Mouse (Mus musculus) ovary, postnatal 36 days (tissue): ENCODE measurements around the gene Gng3.
"Not testable (repeated sequence)": the region's sequence is repeated elsewhere in the genome, so short reads cannot be mapped to it uniquely, and the experiment has no call there.

Source experiments
- DNase-seq: peaks from one replicate; pipeline ENCODE4 v3.0.0; 2022; ENCODE audit warnings: low spot score, mixed read lengths

The Gng3 gene

DNA sequence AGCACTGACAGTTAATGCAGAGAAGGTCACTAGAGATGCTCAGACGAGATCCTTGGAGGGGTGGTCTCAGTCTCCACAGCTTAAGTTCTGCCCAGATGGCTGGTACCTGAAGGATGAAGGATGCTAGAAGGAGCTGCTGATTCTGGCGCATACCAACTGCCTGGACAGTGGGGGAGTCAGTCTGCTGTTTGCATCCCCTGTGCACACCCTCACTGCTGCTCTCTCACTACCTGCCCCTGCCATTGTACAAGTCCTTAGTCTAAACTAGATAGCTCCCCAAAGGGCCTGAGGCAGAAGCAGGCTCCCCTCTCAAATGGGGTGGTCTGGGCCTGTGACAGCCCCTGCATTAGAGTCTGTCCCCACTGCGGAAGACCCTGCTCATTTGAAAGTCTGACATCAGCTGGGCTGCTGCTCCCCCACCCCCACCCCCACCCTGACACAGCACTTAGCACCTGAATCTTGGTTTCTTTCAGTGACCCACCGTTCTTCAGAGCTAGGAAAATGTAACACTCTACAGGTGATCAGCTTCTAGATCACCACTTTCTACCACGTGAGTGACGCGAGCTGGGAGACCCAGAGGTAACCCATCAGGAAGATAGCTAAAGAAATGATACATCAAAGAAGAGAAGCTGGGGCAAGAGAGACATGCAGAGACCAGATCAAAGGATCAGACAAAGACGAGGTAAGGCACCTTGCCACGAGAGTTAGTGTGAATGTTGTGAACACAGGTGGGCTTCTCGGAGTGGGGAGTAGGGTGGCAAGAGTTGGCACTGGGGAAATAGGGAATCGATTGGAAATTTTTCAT, at the start of gene Gng3:
TSS of gene Gng3 (minus strand) at position 92 of the 805 bp plus-strand sequence.
- DNase-seq, result no peak

DNA sequence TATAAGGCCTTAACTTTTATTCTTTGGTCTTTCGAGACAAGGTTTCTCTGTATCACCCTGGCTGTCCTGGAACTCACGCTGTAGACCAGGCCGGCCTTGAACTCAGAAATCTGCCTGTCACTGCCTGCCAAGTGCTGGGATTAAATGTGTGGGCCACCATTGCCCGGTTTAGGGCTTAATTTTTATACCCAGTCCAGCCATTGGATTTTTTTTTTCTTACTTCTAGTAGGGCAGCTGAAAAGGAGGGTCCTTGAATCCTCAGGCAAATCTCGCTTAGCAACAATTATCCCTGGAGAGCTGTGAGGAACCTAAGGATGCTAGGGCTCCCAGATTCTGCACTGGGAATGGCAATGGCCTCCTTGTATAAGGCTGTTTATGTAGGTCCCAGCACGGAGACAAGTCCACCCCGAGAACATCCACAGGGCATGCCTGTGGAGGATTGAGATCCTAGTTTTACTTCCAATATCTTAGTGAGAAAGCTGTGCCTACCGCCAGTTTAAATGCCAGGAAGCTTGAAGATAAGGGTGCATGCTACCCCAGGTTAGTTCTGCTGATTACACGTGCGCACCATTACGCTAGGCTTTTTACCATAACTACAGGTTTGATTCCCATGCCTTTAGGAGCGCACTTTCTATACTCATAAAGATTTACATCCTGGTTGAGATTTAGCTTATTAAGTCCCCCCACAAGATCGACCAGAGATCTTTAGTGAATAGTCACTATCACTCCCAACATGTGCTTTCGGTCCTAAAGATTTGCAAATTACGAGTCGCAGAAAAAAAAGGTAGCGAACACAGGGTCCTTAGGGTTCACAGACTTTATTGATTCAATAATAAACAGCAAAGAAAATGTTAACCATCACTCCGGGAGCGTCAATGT, 48.8 kb upstream of the Gng3 start:
- DNase-seq, result no peak

DNA sequence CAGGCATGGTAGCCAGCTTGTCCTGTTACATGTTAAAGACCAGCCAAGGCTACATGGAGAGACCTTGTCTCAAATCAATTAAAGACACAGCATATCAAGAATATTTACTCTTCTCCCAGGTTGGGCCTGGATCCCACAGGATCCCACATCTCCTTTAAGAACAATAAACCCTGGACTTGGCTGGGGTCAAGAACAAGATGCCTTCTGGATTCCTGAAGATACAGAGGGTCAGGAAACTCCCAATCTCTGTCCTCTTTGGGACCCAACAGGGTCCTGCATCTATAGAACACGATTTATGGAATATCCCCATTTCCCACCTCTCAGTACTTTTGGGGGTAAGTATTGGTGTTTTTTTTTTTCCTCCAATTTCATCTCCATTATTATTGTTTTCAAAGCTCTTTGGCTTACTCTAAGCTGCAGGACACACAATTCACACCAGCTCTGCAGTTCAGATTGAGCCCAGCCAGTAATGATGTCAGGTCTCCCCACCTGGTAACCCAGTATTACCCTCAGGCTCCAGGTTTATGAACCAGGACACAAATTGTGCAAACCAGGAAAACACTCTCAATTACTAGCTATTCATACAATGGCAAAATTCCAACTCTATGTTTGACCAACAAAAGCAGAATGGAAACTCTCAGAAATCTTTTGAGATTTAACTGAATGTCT, 48.1 kb upstream of the Gng3 start:
- DNase-seq, result no peak

DNA sequence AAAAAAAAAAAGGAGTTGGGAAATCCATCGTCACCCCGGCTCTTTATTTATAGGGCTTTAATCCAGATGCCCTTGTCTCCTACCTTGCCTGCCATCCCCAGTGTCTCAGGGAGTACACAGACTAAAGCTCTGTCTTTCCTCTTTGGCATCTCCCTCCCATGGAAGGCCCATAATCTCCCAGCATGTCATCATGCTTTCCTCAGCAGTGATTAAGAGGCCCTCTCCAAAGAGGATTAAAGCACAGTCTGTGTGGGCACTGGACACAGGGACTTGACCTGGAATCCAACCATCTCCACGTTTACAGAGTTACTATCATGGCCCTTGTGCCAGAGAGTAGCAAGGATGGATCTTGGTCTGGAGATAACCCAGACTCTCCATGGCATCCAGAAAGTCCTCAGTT, 44.6 kb upstream of the Gng3 start, which contains the start of the genes Lbhd1 and Gm49403:
TSS of gene Lbhd1 (plus strand) at position 117 of the 400 bp plus-strand sequence.
TSS of gene Gm49403 (plus strand) at position 315 of the 400 bp plus-strand sequence.
- DNase-seq, result no peak

DNA sequence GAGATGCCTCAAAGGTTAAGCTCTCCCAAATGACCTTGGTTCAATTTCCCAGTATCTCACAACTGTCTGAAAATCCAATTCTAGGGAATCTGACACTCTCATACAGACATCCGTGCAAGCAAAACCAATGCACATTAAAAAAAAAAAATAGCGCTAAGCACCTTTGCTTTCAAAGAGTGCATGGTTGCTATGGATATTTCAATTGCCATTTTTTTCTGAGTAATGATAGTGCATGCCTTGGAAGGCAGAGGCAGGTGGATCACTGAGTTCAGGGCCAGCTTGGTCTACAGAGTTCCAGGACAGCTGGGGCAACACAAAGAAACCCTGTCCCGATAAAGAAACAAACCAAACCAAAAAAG, 42.0 kb upstream of the Gng3 start:
- no peak for DNase-seq

DNA sequence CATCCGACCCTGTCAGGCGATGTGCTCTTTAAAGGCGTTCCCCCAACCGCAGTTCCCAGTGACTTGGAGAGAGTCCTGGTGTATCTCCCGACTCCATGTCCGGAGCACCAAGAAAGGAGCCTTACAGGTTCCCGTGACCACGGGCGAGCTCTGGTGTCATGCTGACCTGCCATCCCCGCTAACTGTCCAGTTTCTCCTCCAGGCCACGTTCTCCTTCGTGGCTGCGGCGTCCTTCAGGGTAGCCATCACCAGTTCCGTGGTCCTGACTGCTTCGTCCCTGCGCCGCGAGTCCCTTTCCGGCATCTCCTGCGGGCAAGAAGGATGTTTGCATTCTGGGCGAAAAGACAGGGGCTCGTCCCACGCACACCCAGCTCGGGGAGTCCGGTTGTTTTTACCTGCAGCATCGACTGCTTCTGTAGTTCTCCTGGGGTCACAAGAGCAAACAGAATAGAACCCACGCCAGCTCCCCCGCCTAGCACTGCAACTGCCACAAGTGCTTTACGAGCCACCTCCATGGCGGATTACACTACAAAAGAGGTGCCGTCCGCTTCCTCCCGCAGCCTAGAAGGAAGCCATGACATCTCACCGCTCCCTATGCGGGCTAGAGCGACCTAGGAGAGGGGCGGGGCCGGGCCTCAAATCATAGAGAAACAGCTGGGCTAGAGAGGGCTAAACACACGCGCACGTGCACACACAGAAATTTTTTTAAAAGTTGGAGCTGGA, 41.5 kb upstream of the Gng3 start, which contains the start of gene Uqcc3:
TSS of gene Uqcc3 (minus strand) at position 613 of the 723 bp plus-strand sequence.
- peak; percentile 88 for DNase-seq

DNA sequence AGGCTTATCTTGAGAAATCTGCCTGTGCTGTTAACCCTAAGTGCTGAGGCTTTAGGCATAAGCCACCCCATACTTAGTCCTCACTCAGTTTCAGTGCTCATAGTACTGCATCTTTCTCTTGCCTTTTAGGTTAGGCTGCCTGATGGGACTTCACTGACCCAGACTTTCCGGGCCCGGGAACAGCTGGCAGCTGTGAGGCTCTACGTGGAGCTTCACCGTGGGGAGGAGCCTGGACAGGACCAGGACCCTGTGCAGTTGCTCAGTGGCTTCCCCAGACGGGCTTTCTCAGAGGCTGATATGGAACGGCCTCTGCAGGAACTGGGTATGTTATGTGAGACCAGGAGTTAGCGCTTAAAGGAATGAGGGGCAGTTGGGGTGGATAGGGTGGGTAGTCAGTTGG, 36.0 kb upstream of the Gng3 start:
- DNase-seq, result no peak

DNA sequence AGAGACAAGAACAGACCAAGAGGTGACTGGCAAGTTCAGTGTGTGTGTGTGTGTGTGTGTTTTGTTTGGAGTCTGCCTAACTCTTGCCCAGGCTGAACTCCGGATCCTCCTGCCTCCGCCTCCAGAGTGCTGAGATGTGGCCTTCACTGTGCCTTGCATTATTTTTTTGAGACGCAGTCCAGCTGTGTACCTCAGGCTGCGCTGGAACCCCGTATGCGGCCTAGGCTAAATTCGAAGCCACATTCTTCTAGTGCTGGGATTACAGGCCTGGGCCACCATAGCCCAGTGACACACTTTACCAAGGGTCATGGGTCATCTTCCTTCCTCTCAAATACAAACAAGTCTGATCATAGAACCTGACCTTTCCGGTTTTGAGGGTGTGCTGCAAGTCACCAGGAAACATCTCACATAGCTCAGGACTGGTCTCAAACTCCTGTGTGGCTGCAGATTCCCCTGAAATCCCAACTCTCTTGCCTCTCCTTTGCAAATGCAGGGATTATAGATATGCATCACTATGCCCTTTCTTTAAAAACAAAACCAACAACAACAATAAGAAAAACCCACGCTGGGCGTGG, 33.4 kb upstream of the Gng3 start:
- no peak for DNase-seq

DNA sequence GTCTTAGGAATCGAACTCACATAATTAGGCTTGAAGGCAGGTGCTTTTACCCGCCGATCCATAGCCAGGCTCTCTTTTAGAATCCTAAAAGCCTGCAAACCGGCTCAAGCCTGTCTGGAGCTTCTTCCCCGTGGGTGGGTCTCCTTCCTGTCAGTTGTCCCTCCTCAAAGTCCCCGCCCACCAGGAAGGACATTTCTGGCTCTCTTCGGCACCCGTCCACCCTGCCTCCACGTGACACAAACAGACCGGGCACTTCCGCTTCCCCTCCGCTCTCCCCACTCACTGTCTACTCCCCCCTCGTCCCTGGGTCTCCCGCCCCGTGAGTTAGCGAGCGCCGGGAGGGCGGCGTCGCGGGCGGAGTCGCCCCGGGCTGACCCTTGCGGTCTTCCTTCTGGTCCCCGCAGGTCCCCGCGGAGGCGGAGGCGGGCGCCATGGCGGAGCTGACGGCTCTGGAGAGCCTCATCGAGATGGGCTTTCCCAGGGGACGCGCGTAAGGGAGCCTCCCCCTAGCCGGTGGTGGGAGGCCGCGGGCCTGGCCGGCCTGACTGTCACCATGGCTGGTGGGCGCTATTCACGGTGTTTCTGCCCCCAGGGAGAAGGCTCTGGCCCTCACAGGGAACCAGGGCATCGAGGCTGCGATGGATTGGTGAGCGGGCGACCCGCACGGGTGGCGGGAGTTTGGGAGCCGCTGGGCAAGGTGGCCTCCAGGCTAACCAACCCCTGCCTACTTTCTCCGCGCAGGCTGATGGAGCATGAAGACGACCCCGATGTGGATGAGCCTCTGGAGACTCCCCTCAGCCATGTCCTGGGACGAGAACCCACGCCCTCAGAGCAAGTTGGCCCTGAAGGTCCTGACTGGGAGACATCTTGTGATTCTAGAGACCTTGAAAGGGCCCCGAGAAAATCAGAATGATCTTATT, 32.5 kb upstream of the Gng3 start, which contains the start of gene Ubxn1:
TSS of gene Ubxn1 (plus strand) at position 230 of the 920 bp plus-strand sequence.
- peak; percentile 95 for DNase-seq

DNA sequence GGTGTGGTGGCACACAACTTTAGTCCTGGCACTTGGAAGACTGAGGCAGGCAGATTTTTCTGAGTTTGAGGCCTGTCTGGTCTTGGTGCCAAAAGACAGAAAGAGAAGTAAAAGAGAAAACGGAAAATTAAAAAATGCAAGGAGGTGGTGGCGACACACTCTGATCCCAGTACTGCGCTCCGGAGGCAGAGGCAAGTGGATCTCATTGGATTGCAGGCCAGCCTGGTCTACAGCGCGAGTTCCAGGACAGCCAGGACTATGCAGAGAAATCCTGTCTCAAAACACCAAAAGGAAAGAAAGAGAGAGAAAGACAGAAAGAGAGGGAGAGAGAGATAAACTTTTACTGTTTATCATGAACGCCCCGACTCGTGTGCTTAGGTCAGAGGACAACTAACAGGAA, 31.8 kb upstream of the Gng3 start:
- DNase-seq, result no peak

DNA sequence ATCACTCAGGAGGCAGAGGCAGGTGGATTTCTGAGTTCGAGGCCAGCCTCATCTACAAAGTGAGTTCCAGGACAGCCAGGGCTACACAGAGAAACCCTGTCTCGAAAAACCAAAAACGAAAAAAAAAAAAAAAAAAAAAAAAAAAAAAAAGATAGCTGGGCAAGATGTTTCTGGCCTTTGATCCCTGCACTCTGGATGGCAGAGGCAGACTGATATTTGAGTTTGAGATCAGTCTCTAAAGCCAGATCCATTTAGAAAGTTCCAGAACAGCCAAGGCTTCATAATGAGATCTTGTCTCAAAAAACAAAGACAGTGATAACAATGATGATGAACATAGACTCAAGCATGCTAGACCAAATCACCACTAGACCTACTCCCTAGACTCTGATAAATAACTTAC, 31.4 kb upstream of the Gng3 start:
- DNase-seq, result not testable (repeated sequence)

DNA sequence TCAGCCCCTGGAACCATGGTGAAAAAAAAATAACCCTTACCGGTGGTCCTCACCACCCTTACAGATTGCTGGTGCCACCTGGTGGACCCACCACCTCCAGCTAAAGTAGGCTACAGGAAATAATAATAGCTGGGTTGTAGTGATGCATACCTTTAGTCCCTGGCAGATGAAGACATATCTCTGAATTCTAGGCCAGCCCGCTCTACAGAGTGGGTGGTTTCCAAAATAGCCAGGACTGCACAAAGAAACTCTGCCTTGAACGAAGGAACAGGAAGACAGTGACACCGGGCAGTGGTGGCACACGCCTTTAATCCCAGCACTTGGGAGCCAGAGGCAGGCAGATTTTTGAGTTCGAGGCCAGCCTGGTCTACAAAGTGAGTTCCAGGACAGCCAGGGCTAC, 25.3 kb upstream of the Gng3 start:
- no peak for DNase-seq

DNA sequence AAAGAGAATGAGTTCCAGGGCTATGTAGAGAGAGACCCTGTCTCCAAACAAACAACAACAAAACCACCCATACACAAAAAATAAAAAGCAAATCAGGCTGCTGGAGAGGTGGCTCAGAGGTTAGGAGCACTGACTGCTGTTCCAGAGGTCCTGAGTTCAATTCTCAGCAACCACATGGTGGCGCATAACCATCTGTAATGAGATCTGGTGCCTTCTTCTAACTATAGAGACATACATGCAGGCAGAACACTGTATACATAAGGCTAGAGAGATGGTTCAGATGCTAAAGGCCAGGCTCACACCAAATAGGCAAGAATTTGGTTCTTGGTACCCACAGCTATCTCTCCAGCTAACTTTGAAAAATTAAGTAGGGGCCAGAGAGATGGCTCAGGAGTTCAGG, 20.0 kb upstream of the Gng3 start:
- no peak for DNase-seq

DNA sequence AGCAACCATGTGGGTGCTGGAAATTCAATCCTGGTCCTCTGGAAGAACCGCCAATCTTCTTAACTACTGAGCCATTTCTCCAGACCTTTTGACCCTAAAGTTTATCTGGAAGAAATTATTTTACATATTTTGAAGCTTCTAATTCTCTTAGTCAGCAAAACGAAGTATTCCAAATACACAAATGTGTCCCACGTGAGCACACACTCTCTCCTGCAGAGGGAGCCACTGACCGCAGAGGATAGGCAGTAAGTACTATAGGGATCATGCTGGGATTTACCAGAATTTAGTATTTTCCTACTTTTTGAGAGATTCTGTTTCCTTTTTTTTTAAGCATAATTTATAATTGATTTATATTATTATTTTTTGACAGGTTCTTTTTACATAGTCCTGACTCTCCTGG, 18.7 kb upstream of the Gng3 start:
- DNase-seq, result no peak

DNA sequence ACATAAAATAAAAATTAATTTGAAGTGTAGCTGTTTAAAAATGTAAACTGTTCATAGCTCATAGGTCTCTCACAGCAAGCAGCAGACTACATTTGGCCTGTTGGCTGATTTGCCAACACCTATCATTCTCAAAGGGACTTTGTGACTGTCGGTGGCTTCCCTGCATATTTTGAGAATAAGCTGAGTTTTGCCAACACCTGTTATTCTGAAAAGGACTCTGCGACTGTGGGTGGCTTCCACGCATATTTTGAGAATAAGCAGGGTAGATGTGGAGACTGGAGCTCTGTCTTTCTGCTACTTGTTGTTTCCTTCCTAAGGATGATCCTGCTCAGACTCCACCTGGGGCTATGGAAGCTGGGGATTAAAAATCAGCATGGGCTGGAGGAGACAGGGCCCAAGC, 14.1 kb upstream of the Gng3 start:
- DNase-seq, result no peak

DNA sequence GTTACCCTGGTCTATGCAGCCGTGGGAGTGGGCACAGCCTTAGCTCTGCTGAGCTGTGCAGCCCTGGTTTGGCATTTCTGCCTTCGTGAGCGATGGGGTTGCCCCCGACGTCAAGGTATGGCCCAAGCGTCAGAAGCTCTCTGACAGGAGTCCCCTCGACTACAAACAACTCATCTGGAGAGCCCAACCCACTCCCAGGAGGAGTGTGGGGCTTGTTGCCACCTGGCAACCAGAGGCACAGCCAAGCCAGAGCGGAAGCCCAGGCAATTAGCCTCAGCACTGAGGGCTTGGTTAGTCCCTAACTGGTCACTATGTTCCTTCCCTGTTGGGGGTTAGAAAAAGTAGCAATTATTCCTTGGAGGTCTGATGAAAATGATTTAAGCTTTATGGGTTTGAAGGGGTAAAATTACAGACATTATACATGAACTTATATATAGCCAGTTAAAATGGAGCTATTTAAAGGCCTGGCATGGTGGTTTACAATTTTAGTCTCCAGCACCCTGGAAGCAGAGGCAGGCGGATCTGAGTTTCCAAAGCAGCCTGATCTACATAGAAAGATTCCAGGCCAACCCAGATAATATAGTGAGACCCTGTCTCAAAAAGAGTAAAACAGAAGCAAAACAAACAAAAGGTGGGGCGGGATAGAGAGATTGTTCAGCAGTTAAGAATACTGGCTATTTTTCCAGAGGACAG, 13.4 kb upstream of the Gng3 start:
- DNase-seq, result no peak

DNA sequence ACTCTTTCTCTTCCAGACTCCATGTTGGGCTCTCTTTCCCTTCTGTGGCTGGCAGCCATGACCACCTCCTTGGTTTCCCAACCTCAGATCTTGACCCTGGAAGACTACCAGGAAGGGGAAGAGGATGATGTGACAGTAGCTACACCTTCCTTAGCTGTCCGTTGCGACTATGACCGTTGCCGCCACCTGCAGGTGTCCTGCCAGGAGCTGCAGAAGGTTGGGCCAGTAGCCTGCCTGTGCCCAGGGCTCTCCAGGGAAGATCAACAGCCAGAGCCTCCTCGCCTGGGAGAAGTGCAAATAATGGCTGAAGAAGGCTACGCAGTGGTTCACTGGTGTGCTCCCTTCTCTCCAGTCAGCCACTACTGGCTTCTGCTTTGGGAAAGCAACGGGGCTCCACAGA, 12.6 kb upstream of the Gng3 start:
- no peak for DNase-seq

DNA sequence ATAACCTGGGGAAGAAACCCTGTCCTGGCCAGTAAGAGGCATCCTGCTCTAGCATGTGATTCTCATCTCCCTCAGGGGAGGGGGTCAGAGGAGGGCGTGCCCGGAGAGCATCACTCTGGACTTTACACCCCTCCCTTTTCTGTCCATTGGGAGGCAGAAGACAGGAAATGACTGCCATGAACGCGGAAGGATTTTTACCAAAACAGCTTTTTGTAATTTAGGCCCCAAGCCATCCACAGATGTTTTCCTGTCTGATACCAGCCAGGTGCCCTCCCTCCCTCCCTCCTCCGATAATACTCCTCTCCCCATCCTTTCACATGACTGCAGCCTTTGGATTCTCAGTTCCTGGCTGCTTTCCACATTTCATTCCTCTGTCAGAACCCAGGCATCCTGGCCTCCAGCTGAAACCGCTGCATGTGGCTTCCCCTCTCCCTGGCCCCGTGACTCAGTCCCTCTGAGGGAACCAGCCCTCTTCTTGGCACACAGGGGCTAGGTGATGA, 11.5 kb upstream of the Gng3 start, which contains the start of gene Lrrn4cl:
TSS of gene Lrrn4cl (plus strand) at position 367 of the 500 bp plus-strand sequence.
- DNase-seq, result no peak

DNA sequence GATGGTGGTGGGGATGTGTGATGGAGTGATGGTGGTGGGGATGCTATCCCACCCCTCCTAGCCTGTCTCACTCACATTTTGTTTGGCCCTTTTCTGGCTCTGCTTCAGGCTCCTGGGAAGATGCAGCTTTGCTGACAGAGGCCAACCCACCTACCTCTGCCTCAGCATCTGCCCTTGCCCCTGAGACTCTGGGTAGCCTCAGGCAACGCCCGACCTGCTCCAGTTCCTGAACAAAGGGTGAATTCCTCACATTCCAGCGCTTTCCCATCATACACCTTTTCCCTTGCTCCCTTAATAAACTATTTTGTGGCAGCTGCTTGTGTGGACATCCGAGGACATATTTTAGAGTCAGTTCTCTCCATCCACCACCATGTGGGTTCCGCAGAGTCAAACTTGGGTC, 9.4 kb upstream of the Gng3 start:
- no peak for DNase-seq
